Mouse (Mus musculus) adrenal gland, postnatal 10 days (tissue): Measurements from ENCODE around the gene Chil1. TPM values are rescaled to one million over a fixed set of nuclear protein-coding genes. Genes with fewer than 3 reads are reported as not detected.

Experiments used
- DNase-seq: peaks from one replicate; pipeline ENCODE4 v3.0.0; 2021; ENCODE audit warnings: mixed read lengths
- total RNA-seq, 2 experiments: library from RNA; stranded (reverse); gene quantifications; 2 replicates each; pipeline ENCODE4 v1.2.3; 2021

Gene Chil1
- total RNA-seq, 2 experiments from 2014 or later: 1.4 to 2.4 TPM

GRCm38 (mm10) chr1:134205296-134206018 lies 23.5 kb downstream of the Chil1 start:
- DNase-seq: peak; percentile 71

- DNase-seq: peak; percentile 16
Observed at GRCm38 (mm10) chr1:134206085-134206484, 24.1 kb downstream of the Chil1 start.

- no peak for DNase-seq
Observed at GRCm38 (mm10) chr1:134210179-134210755, 28.3 kb downstream of the Chil1 start.

DNA sequence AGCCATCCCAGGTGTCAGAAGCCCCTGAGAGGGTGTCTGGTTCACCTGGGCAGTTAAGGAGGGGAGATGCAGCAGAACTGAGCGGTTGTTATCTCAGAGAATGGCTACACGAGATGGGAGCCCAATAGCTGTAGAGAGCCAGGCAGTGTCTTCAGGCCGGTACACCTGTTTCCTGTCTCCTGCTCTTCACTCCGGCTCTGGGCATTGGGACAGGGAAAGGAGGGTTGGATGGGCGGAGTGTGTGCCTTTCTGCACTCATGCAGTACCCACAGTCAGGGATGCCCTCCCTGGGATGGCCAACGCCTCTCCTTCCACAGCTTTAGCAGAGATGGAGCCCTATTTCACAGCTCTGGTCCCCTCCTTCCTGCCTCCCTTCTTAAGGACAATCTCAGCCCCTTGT lies 29.1 kb downstream of the Chil1 start:
- DNase-seq: no peak

- no peak for DNase-seq
Observed at GRCm38 (mm10) chr1:134211631-134212030, 29.7 kb downstream of the Chil1 start.

DNA sequence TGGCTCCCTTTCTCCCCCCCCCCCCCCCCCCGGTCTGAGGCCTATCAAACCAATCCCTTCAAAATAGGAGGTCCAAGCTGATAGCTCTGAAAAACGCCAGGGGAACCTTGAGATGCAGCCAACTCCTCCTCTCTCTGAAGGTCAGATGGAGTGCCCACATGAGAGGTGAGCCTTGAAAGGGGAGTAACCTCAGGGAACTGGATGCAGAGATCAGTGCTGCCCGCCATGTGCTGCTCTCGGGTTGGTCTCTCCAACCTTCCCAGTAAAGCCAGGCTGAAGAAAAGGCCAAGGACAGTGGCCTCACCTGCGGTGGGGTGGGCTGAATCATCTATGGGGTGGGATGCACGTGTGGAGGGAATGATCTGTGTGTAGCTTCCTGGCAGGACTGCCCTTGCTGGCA lies 30.4 kb downstream of the Chil1 start:
- peak; percentile 71 for DNase-seq

DNA sequence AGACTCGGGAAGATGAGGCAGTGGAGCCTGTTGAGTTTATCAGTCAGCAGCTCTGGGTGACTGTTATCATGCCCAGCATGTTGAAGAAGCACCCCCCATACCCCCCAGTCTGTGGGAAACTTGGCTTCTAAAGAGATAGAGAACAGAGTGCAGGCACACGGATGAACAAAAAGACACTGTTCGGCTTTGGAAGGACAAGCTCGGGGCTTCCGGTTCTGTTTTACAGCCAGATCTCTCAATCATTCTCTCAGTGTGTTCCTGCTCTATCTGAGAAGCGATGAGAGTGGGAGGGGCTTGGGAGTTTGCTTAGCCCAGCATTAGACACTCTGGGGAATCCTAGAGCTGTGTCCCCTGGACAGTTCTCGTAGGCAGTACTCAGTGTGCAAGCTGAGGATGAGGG lies 31.4 kb downstream of the Chil1 start:
- DNase-seq: no peak

GRCm38 (mm10) chr1:134215059-134215458 lies 33.1 kb downstream of the Chil1 start:
- DNase-seq: no peak

DNA sequence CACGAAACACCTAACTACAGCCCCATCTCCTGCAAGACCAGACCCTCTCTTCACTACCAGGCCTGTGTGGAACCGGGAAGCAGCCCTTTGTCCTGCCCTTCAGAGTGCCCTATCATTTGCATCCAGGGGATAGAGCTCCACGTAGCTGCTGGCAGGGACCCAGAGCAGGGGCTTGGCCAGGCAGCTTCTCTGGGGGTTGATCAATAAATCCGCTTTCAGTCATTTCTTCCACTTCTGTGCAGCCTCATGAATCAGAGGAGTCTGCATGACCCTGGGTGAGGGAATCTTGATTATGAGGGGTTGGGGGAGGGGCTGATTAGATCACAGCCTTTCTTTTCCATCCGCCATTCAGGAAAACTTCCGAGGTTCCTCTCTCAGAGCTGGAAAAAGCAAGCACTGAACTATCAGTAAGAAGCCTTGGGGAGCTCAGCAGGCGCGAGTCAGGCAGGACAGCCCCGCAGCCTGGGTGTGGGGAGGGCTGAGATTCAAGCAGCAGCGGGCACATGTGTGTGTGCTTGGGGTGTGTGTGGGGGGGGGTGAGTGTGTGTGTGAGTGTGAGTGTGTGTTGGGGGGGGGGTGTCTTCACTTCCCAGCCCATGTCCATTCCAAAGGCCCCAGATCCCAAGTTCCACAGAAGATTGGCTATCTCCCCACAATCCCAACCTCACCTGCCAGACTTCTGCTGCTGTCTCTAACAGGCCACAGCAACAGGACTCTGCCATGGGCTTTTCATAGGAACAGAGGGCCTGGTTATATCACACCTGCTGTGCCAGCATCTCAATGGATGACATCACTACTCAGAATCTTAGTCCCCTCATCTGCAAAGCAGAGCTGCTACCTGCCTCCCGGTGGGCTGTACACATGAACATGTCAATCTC lies 34.0 kb downstream of the Chil1 start:
- DNase-seq: peak; percentile 58

DNA sequence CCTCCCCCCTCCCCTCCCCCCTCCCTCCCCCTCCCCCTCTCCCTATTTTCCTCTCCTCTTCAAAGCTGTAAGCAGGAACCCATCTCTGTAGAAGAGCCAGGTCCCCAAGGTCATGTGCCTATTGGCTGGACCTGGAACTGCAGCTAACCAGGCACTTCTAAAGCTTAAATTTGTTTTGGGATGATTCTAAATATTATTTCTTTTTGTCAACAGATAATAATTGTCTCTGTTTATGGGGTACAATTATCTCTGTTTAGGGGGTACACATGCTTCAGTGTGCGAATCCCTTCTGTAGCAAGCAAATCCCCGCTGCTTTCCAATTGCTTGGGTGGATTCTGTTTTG lies 34.6 kb downstream of the Chil1 start:
- DNase-seq: no peak

DNA sequence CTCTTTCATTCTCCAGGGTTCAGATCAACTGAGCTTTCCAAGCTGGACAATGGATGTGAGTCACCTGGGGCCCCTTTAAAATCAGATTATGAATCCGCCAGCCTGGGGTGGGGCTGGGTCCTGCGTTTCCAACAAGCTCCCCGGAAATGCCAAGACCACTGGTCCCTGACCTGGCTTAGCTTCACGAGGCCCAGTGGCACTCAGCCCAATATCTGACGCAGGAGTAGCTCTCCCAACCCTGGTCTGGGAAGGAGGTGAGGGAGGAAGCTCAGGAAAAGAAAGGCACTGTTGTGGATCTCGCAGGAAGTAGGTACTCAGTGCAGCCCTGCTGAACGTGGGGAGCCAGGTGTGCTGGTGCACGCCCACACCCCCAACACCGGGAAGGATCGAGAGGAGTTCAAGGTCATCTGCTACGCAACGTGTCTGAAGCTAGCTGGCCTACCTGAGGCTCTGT lies 35.1 kb downstream of the Chil1 start:
- peak; percentile 83 for DNase-seq

- DNase-seq: no peak
Observed at GRCm38 (mm10) chr1:134217942-134218341, 36.0 kb downstream of the Chil1 start.

DNA sequence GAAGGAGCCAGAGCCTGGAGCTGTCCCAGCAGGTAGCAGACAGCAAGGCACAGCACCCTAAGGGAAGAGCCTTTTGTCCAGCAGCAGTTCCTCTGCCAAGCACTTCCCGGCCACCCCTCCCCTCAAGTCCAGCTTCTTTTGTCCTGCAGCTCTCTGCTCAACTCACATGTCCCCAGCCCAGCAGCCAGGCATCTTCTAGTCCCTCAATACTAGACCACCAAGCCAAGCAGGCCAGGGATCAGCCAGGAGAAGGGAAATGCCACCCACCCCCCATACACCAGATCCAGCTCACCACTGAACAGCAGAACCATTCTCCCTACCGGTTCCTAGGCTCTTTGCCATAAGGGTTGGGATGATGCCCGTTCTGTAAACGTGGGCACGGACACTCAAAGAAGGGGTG lies 37.6 kb downstream of the Chil1 start:
- DNase-seq: no peak

GRCm38 (mm10) chr1:134221172-134221571 lies 39.2 kb downstream of the Chil1 start:
- no peak for DNase-seq

- peak; percentile 86 for DNase-seq
Observed at GRCm38 (mm10) chr1:134222122-134223055, 40.4 kb downstream of the Chil1 start.

DNA sequence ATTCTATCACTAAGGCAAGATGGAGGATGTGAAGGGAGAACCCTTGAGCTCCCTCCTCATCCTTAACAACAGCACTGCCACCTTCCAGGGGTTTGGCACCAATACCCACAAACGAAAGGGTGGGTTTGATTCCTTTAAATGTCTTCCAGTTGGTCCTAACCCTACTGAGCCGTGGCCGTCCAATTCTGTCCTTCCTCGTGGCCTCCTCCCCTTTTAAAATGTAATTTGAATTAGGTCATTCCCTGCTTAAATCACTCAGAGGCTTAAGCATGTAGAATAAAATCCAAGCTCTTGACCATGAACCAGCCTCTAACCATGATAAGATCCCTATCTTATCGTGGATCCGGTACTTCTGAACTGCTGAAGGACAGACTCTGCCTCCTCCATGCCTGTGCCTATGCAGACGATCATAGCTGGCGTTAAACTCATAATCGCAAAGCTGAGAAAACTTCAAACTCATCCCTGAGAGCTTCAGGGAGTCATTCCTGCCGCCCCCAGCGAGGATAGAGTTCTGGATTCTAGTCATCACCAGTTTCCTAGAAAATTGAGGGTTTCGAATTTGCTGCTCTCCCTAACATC lies 42.8 kb downstream of the Chil1 start:
- no peak for DNase-seq

- no peak for DNase-seq
Observed at GRCm38 (mm10) chr1:134225375-134225774, 43.4 kb downstream of the Chil1 start.

DNA sequence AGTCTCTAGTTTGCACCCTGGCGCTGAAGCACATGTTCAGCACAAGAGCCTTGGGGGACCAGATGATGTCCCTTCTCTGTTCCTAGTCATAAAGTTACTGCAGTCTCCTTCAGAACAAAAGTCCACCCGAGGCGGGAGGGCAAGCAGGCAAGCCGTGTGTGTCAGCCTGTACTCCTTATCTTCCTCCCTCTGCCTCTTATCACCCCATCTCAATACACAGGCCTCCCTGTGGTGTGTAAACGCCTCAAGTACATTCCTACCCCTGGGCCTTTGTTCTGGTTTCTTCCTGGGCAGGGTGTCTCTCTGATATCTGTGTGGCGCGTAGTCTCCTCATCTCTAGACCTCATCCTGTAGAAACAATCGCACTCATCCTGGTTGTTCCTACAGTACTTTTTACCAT lies 44.8 kb downstream of the Chil1 start:
- no peak for DNase-seq

DNA sequence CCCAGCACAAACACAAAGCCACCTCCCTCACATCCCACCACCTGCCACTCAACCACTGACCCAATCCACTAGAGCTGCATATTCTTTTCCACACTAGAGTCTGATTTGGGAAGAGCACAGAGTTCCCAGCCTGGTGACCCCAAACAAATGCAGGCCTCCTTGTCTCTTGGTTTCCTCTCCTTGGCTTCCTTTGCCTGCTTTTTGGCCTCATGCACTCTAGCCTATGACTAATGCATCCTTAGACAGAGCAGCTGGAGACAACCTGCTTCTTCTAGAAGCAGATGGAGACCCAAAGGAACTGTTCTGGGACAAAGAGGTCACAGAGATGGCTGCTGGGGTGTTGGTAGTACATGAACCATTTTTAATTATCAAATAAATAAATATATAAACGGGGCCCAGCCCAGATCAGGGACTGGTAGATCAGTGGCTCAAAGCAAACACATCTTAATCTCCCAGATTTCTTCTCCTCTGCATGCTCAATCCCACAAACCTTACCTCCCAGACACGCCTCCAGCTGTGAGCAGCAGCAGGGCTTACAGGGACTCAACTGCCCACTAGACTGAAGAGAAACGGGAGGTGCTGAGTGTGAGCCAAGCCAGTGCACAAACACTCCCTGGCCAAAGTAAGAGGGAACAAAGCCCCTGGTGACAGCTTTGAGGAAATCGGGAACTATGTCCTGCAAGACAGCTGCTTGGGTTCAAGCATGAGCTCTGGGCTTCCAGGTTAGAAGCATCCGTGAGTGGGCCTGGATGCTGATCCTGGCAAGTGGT lies 48.0 kb downstream of the Chil1 start:
- peak; percentile 17 for DNase-seq

- peak; percentile 56 for DNase-seq
Observed at GRCm38 (mm10) chr1:134230638-134231228, 48.8 kb downstream of the Chil1 start.
